Mouse (Mus musculus): Measurements from ENCODE around the gene Gm49395. TPM values are rescaled to one million over a fixed set of nuclear protein-coding genes. Genes with fewer than 3 reads are reported as not detected.
A peak's percentile ranks its signal among the peaks of the same experiment; 100 is the strongest.

The Gm49395 gene
- polyA plus RNA-seq, 1 experiment from 2014 or later, result 15.3 TPM

DNA sequence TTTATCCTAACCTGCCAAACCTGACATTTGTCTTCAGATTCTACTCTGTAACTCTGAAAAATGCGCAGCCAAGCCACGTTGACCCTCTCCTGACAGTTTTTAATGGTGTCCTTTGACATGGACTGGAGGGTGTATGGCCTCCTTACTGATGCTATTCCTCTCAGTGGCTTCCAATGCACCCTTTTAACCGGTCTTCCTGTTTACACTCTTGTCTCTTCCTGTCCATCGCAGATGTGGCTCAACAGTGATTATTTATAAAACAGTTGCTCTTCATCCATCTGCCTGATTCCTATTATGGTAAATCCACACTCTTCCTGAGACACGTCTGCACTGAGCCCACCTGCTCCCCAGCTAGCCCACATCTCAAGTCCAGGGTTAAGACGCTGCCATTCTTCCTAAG, 15.7 kb downstream of the Gm49395 start:
- ATAC-seq (replicated peaks; ENCODE audit: low FRiP score, low read depth), result no peak
- Histone ChIP-seq H3K9ac (ENCODE audit: low read depth, low read length) (no peak overlapping the region), H3K4me1 (replicated peaks; ENCODE audit: insufficient read depth, low read length) (peaks cover 7% of the 10 kb centered on the region), H3K36me3 (ENCODE audit: insufficient read depth, low read length) (peaks cover 2% of the 10 kb centered on the region; the same call in 1 of the 2 replicates), H3K4me2 (ENCODE audit: low read length) (no peak overlapping the region), H3K9me3 (replicated peaks; ENCODE audit: low read length) (no peaks in the 10 kb centered on the region), H3K27me3 (ENCODE audit: insufficient read depth, low read length) (no peaks in the 10 kb centered on the region), H3K27ac (no peak overlapping the region), H3K4me3 (replicated peaks; ENCODE audit: low read depth, low read length) (no peak overlapping the region)
- WGBS, result 77% methylated on average over 6 of the region's 6 CpGs
- DNase-seq (ENCODE audit: low spot score), result no peak
- TF ChIP-seq CTCF (IDR thresholded peaks at IDR 0.05; ENCODE audit: low read depth), result no peak

DNA sequence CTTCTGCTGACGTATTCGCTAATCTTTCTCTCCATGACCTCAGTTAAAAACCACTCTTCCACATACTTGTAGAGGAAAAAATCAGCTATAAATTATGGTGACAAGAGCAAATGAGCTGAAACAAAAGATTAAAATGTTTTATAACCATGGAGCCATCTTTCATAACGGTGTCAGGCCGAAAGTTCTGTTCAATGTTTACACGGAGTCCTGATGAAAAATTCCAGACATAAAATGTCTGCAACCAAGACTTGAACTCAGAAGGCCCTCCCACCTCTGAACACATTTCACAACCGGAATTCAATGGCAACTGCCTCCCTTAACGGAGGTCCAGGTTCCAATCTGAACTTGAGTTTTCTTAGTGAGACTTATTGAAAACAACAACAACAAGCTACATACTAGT, 19.4 kb downstream of the Gm49395 start:
- ATAC-seq (replicated peaks; ENCODE audit: low FRiP score, low read depth) (no peak), DNase-seq (ENCODE audit: low spot score) (peak; percentile 82)
- no peak overlapping the region for H3K4me3 ChIP-seq (replicated peaks; ENCODE audit: low read depth, low read length)
- H3K9me3 ChIP-seq (replicated peaks; ENCODE audit: low read length), result no peaks in the 10 kb centered on the region
- TF ChIP-seq CTCF (IDR thresholded peaks at IDR 0.05; ENCODE audit: low read depth), result no peak
- no peaks in the 10 kb centered on the region for H3K27me3 ChIP-seq (ENCODE audit: insufficient read depth, low read length)
- H3K4me1 ChIP-seq (replicated peaks; ENCODE audit: insufficient read depth, low read length), result no peaks in the 10 kb centered on the region; the same call in 1 of the 2 replicates
- WGBS, result 47% methylated on average over 7 of the region's 7 CpGs
- no peak overlapping the region for H3K27ac ChIP-seq
- no peak overlapping the region for H3K4me2 ChIP-seq (ENCODE audit: low read length)
- no peak overlapping the region for H3K9ac ChIP-seq (ENCODE audit: low read depth, low read length)
- H3K36me3 ChIP-seq (ENCODE audit: insufficient read depth, low read length), result no peaks in the 10 kb centered on the region; the same call in 1 of the 2 replicates

DNA sequence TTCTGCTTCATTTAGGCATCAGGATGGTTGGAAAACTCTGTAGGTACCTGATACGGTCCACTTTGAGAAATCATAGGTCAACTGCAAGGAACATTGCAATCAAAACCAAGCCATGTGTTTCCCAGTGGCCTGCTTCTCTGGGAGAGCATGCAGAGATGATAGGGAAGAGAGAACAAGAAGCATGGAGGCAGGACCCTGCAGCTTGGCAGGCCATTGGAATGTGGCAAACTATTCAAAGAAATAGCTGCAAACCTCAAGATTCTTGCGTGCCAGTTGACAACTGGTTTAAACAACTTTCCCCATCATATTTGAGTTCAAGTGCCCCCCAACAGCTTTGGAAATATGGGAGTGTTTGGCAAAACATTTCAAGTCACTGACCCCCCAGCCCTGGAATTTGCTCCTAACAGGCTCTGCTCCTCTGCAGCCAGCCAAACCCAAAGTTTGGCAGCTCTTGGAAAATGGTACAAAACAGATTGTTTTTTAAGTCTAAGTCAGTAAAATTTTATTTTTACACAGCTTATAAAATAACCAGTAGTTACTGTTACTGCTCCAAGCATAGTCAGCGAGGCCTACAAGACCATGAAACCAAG, 21.6 kb downstream of the Gm49395 start:
- Histone ChIP-seq H3K9ac (ENCODE audit: low read depth, low read length) (no peak overlapping the region), H3K4me1 (replicated peaks; ENCODE audit: insufficient read depth, low read length) (no peaks in the 10 kb centered on the region; the same call in 1 of the 2 replicates), H3K4me2 (ENCODE audit: low read length) (no peak overlapping the region), H3K27ac (no peak overlapping the region), H3K27me3 (ENCODE audit: insufficient read depth, low read length) (no peaks in the 10 kb centered on the region), H3K4me3 (replicated peaks; ENCODE audit: low read depth, low read length) (no peak overlapping the region), H3K9me3 (replicated peaks; ENCODE audit: low read length) (no peaks in the 10 kb centered on the region), H3K36me3 (ENCODE audit: insufficient read depth, low read length) (no peaks in the 10 kb centered on the region)
- TF ChIP-seq CTCF (IDR thresholded peaks at IDR 0.05; ENCODE audit: low read depth), result no peak
- ATAC-seq (replicated peaks; ENCODE audit: low FRiP score, low read depth), result no peak
- DNase-seq (ENCODE audit: low spot score), result no peak
- WGBS, result 88% methylated on average over 3 of the region's 3 CpGs

DNA sequence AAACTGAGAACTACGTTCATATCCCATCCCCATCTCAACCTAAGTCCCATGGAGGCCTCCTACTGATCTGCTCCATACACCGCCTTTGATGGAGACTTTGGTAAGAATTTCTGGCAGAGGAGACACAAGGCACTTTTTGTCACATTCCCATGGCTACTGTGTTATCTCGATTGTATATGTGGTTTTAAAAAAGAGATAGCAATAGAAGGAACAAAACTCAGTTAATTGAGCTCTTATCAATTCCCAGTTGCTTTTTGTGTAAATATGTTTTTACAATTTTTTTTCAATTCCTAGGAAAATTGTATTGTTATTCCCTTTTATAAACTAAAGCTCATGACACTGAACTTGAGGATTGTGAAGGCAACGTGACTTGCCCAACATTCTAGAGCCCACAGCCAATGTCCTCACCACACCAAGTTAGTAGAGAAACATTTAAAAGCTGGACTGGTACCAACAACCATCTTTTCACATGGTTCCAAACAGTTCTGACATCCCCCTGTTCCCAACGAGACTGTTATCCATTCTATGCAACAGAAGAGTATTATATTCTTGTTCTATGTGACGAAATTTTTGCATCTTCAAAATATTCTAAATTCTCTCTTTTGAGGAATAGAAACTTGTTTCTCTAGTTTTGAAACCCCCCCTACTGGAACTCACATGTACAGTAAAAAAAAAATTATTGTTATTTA, 22.6 kb downstream of the Gm49395 start:
- no peak overlapping the region for H3K9ac ChIP-seq (ENCODE audit: low read depth, low read length)
- DNase-seq (ENCODE audit: low spot score) (no peak), ATAC-seq (replicated peaks; ENCODE audit: low FRiP score, low read depth) (no peak)
- H3K27ac ChIP-seq, result no peak overlapping the region
- no peaks in the 10 kb centered on the region for H3K9me3 ChIP-seq (replicated peaks; ENCODE audit: low read length)
- WGBS, result 88% methylated on average over 6 of the region's 6 CpGs
- no peak overlapping the region for H3K4me2 ChIP-seq (ENCODE audit: low read length)
- H3K36me3 ChIP-seq (ENCODE audit: insufficient read depth, low read length), result no peaks in the 10 kb centered on the region
- no peaks in the 10 kb centered on the region for H3K27me3 ChIP-seq (ENCODE audit: insufficient read depth, low read length)
- H3K4me1 ChIP-seq (replicated peaks; ENCODE audit: insufficient read depth, low read length), result no peaks in the 10 kb centered on the region; the same call in 1 of the 2 replicates
- H3K4me3 ChIP-seq (replicated peaks; ENCODE audit: low read depth, low read length), result no peak overlapping the region
- no peak for TF ChIP-seq CTCF (IDR thresholded peaks at IDR 0.05; ENCODE audit: low read depth)

DNA sequence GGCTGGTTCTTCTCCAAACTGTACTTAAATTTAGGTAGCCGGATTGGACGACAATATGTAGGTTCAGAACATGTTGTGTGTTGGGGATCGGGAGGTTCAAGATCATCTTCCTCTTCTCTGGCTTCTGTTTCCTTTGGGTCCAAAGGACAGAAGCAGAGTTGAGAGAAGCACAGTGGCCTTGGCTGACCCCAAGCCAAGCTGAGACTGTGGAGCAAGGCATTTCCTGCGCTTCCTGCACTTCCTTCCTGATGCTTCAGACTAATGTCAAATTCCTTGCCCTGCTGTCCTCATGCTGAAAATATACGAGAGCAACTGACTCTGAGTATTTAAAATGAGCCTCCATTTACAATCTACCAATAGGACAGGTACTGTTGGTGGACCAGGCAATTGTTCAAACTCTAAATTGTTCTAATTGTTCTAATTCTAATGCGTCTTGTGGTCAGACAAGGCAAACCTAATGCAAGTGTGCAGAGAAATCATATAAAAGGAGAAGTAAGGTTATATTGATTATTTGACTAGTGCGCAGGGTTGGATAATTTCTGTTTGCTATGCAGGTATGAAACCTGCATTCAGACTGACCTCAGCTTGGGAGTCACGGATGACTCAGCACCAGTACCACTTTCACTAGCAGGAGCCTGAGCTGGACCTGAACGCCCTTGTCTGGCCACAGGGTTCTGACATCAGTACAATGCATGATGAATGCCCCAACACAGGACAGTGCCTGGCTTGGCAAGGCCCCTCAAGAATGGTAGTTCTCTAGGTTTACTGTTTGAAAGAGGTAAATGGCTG, 24.2 kb downstream of the Gm49395 start:
- no peak for ATAC-seq (replicated peaks; ENCODE audit: low FRiP score, low read depth)

DNA sequence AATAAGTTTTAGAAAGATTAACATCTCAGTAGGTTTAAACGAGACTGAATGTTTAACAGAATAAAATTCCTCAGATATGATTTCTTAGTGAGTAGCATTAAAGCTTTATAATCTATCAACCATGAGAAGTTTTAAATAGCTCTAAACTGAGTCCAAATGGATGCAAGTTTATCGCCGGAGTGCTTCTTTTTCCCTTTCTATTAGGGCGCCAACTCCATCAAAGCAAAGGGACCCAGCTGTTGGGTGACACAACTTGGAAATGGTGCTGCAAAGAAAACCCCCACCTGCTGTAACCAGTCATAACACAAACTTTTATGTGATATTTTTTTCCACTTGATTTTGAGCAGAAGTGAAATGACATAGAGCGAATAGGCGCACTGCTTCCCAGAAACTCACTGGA, 29.3 kb downstream of the Gm49395 start:
- Histone ChIP-seq H3K27me3 (ENCODE audit: insufficient read depth, low read length) (no peaks in the 10 kb centered on the region), H3K4me3 (replicated peaks; ENCODE audit: low read depth, low read length) (no peak overlapping the region), H3K4me2 (ENCODE audit: low read length) (no peak overlapping the region), H3K9me3 (replicated peaks; ENCODE audit: low read length) (no peaks in the 10 kb centered on the region), H3K36me3 (ENCODE audit: insufficient read depth, low read length) (no peaks in the 10 kb centered on the region), H3K27ac (no peak overlapping the region), H3K9ac (ENCODE audit: low read depth, low read length) (no peak overlapping the region), H3K4me1 (replicated peaks; ENCODE audit: insufficient read depth, low read length) (peaks cover 8% of the 10 kb centered on the region; the same call in 1 of the 2 replicates)
- ATAC-seq (replicated peaks; ENCODE audit: low FRiP score, low read depth) (no peak), DNase-seq (ENCODE audit: low spot score) (peak; percentile 61)
- WGBS, result 62% methylated on average over 6 of the region's 6 CpGs
- no peak for TF ChIP-seq CTCF (IDR thresholded peaks at IDR 0.05; ENCODE audit: low read depth)

More for the DNA sequence above, 24.2 kb downstream of the Gm49395 start:
- no peaks in the 10 kb centered on the region for H3K9me3 ChIP-seq (replicated peaks; ENCODE audit: low read length)
- TF ChIP-seq CTCF (IDR thresholded peaks at IDR 0.05; ENCODE audit: low read depth), result no peak
- no peak overlapping the region for H3K9ac ChIP-seq (ENCODE audit: low read depth, low read length)
- 70% methylated on average over 9 of the region's 9 CpGs for WGBS
- H3K4me2 ChIP-seq (ENCODE audit: low read length), result no peak overlapping the region
- no peaks in the 10 kb centered on the region for H3K27me3 ChIP-seq (ENCODE audit: insufficient read depth, low read length)
- H3K27ac ChIP-seq, result no peak overlapping the region
- no peaks in the 10 kb centered on the region; the same call in 1 of the 2 replicates for H3K4me1 ChIP-seq (replicated peaks; ENCODE audit: insufficient read depth, low read length)
- no peaks in the 10 kb centered on the region for H3K36me3 ChIP-seq (ENCODE audit: insufficient read depth, low read length)
- no peak overlapping the region for H3K4me3 ChIP-seq (replicated peaks; ENCODE audit: low read depth, low read length)
- no peak for DNase-seq (ENCODE audit: low spot score)
